Mouse (Mus musculus): ENCODE results near the gene Pwp2.
A peak's percentile ranks its signal among the peaks of the same experiment; 100 is the strongest.
"Not testable (repeated sequence)": the region's sequence is repeated elsewhere in the genome, so short reads cannot be mapped to it uniquely, and the experiment has no call there.

Pwp2 gene

GRCm38 (mm10) chr10:78184531-78185380 lies at the start of gene Pwp2:
Pwp2 (minus strand) TSS chr10:78185149.
- peak; percentile 82 for DNase-seq (ENCODE audit: low spot score)

DNA sequence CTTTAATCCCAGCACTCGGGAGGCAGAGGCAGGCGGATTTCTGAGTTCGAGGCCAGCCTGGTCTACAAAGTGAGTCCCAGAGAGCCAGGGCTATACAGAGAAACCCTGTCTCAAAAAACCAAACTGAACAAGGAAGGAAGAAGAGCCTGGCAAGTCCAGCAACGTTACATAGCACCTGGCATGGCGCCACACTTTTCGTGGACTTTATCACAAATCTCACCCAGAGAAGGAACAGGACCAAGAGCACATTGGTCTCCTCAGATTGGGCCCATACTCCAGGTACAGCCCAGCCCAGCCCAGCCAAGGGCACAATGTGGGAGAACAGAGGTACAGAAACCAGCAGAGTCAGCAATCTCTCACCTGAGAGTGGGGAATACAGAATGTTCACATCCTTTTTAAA lies 48.8 kb upstream of the Pwp2 start:
- DNase-seq (ENCODE audit: low spot score): no peak

DNA sequence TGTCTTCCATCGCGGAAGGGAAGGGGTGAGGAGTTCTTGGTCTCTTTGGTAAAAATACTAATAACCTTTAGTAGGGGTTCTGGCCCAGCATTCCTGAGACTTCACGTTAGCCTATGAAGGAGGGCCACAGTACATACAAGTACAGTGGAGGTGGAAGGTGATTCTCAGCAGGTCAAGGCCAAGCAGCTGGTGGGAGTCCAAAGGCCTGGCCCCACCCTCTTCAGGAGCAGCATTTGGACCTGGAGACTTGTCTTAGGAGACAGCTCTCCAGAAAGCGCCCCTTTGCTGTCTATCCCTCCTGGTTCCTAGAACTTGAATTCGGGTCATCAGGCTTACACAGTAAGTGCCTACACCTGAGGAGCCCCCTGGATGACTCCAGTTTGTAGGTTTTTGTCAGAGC lies 48.2 kb upstream of the Pwp2 start:
- no peak for DNase-seq (ENCODE audit: low spot score)

DNA sequence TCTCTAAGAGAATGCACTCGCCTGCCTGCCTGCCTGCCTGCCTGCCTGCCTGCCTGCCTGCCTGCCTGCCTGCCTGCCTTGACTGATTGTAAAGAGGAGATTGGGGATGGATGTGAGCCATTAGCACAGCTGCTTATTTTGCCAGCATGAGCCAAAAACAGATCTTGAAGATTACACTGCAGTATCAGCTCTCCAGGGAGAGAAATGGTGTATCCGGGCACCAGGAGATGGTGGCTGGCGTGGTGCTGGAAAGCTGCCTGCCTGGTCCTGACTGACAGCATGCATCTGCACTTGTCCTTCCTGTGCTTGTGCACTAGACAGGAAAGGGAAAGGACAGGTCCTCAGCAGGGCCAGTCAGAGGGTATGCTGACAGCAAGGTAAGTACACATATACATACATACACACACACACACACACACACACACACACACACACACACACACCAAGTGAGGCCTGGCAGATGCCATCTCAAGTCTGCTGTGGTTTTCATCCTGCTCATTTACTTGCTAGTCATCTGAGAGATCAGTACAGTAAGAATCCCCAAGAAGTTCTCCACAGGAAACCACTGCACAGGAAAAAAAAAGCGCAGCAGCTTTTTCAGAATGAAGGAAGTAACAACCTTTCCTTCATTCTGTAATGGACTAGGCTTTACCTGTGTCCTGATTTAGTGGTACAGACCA lies 47.5 kb upstream of the Pwp2 start:
- no peak for DNase-seq (ENCODE audit: low spot score)

- no peak for DNase-seq (ENCODE audit: low spot score)
Measured at GRCm38 (mm10) chr10:78228560-78228928, 43.6 kb upstream of the Pwp2 start.

DNA sequence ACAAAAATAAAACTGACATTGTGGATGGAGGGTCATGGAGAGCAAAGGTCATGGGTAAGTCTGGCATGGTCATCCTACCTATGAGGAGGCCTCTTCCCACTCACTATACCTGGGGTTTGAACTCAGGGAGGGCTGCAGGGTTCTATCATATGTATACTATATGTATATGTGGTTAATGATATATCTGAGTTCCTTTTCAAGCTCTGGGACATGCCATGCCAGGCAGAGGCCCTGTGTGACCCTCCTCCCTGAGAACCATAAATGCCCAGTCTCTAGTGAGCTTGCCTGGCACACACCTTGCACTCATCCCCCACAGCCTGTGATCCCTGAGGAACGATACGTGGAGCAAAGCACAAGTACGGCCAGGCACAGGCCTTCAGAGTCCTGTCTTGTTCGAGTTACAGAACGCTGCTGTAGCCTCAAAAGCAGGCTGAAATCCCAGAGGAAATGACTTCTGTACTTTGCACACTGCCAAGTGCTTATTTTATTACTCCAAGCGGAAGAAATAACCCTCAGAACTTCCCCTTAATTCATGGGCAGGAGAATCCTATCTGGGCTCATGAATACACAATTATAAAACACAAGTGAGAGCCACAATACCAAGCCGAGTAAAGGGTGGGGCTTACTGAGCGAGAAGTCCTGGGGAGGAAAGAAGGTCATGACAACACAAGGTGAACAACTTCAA lies 43.1 kb upstream of the Pwp2 start:
- no peak for DNase-seq (ENCODE audit: low spot score)

DNA sequence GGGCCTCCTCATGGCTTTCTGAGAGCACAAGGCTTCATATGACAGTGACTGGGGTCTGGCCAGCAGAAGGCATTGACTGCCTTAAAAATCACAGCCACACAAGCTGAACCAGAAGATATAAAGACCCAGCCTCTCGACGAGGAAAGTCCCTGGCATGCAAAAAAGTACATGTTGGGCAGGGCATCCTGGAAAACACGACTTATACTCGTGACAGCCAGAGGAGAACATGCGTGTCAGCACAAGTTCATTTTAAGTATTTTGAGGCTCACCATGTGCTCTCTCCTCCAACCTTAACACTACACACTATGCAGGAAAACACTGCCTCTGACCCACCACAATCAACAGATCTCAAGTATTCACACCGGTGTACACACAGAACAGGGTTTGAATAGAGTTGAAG lies 39.2 kb upstream of the Pwp2 start:
- no peak for DNase-seq (ENCODE audit: low spot score)

DNA sequence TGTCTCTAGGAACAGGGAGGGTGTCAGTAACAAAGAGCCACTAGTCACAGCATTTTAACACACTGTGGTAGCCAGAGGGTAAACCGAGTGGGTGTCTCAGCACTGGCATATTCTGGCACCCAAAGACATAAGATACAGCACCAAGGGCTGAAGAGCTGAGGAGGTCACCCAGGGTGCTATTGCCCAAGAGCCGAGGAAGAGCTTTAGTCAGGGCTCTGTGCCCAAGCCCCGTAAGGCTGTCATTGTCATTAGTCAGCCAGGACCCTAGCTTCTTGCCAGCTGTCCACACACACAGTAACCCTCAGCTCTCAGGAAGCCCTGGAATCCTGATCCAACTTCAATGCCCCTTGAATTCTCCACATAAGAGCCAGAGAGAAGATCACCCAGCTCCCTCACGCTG lies 38.0 kb upstream of the Pwp2 start:
- DNase-seq (ENCODE audit: low spot score): no peak

- no peak for DNase-seq (ENCODE audit: low spot score)
Measured at GRCm38 (mm10) chr10:78221315-78221714, 36.4 kb upstream of the Pwp2 start.

DNA sequence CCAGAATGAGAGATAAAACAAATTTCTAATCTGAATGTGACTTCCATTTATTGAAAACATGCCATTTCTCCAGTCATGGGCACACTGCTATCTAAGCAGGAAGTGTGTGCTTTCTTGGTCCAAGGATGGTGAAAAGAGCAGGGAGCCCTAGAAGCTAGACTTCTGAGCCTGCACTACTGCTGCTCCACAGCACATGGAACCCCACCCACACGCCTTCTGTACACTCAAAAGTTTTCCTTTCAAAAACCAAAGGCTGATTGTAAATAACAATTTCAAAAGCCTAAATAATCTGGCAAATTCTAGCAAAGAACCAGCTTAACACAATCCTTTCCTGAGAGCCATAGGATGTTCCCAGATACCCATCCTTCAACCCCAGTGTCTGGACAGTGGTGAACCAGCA lies 34.6 kb upstream of the Pwp2 start:
- DNase-seq (ENCODE audit: low spot score): no peak

DNA sequence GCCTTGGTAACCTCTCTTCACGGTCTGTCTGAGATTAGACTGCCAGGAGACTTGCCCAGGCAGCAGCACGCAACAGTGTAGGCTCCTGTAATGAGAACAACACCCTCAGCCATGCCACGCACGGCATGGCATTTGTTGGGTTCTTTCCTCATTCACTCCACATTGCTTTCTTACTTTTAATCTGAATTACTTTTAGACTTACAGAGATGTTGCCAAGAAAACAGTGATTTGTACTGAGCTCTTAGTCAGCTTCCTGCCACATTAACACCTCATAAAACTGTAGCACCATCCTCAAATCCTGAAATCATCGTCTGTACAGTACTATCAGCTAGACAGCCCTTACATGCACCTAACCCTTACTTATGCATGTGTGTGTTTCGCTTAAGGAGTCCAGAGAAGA lies 33.6 kb upstream of the Pwp2 start:
- no peak for DNase-seq (ENCODE audit: low spot score)

DNA sequence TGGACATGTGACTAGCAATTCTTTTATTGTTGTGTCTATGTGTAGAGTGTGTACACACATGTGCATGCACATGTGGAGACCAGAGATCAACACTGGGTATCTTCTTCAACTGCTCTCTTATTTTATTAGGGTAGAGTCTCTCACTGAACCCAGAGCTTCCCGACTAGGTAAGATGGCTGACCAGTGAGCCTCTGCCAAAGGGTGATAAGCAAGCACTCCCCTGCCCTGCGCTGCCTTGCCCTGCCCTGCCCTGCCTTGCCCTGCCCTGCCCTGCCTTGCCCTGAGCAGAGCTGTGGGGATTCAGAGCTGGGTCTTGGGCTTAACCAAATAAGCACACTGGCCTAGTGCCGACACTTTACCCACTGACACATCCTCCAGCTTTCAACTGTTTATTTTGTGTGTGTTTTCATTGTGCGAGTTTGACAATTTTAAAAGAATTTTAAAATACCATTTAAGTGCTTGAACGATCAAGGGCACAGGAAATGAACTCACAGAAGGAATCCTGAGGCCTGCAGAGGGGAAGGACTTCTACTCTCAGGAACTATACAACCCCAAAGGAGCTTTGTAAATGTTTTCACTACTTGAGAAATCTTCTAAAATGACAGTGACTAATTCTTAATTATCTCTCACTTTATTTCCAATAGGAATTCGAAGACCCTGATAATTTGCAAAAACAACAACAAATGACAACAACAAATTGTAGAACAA lies 31.6 kb upstream of the Pwp2 start:
- no peak for DNase-seq (ENCODE audit: low spot score)

DNA sequence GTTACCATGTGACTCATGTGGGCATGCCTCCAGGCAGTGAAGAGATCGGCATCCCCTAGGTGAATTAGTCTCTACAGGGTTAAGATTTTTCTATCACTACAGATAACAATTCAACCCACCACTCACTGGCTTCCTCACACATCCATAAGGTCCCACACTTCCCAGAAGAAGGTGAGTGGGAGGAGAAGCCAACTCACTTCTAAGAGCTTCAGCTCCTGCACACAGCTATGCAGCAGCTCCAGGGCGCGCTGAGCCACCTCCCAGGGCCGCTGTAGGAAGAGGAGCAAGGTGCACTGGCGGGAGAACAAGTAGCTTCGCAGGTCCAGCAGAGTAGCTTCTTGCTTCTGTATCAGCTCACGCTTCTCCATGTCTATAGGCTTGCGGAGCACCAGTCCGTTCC lies 29.4 kb upstream of the Pwp2 start:
- DNase-seq (ENCODE audit: low spot score): no peak

DNA sequence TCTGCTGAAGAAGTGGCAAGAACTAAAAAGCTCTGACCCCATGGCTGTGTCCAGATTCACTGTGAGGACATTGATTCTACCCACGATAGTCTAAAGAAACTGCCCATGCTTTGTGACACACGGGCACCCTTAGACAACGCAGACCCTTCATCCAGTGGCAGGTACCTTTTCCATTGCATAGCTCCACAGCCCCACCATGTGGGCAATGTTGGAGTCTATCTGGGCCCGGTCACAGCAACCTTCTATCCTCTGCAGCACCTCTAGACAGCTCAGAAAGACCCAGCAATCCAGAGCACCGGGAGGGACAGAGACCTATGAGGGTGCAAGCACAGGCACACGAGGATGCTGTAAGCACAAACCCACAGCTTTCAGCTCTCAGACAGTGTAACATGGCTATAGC lies 26.4 kb upstream of the Pwp2 start:
- DNase-seq (ENCODE audit: low spot score): no peak

GRCm38 (mm10) chr10:78201182-78201581 lies 16.2 kb upstream of the Pwp2 start:
- DNase-seq (ENCODE audit: low spot score): no peak

GRCm38 (mm10) chr10:78192933-78193332 lies 8.0 kb upstream of the Pwp2 start:
- DNase-seq (ENCODE audit: low spot score): no peak

DNA sequence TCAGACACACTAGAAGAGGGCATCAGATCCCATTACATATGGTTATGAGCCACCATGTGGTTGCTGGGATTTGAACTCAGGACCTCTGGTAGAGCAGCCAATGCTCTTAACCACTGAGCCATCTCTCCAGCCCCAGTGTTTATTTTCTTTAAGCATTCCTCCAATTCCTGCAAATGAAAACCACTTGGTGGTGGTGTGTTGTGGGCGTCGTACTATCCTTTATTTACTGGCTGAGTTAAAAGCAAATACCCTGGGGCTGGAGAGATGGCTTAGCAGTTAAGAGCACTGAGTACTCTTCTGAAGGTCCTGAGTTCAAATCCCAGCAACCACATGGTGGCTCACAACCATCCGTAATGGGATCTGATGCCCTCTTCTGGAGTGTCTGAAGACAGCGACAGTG lies 1.1 kb upstream of the Pwp2 start:
- not testable (repeated sequence) for DNase-seq (ENCODE audit: low spot score)

DNA sequence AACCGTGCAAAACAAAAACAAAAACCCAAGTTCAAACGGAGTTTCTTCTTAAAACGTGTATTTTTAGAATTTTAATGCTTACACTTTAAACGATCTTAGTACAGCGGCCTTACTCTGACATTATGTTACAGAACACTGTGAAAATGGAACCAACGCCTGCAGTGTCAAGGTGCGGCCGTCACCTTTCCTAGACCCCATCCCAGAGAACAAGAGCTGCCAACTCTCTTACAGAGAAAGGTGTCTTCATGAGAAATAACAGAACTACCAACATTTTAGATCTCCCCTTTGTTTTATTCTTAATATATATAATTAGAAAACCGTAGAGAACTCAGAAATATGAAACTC lies 404 bp upstream of the Pwp2 start:
- DNase-seq (ENCODE audit: low spot score): no peak

GRCm38 (mm10) chr10:78183577-78183976 lies 1.4 kb downstream of the Pwp2 start:
- DNase-seq (ENCODE audit: low spot score): no peak

DNA sequence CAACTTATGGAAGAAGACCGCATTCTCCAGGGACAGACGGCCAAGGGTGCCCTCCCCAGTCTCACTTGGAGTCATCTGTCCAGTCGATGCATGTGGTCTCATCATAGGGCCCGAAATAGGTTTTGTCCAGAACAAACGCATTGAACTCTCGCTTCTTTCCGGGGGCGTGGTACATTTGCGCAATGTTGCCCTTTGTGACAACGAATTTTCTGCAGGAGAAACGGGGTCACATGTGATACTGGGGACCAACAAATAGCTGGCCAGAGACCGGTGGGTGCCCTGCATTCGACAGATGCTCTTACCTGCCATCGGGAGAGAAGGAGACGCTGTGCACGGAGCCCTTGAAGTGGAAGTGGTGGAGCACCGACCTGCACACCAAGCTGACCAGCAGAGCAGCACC lies 2.6 kb downstream of the Pwp2 start:
- no peak for DNase-seq (ENCODE audit: low spot score)

- no peak for DNase-seq (ENCODE audit: low spot score)
Measured at GRCm38 (mm10) chr10:78174474-78174873, 10.5 kb downstream of the Pwp2 start.

DNA sequence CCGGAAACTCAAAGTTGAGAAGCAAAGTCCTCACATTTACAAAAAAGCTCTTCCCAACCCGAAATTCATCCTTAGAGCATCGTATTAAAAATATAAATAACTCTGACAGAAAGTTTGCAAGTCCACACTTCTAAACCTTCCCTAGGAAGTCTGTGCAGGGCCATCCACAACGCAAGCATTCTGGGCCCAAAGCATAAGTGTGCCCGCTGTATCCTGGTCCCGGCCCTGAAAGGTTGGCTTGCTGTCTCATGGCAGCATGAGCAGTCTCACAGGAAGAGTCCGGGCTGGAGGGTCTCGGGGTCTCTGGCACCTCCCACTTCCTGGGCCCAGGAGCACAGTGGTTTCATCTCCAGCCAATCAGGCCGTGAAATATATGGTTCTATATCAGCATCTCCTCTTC lies 13.4 kb downstream of the Pwp2 start:
- DNase-seq (ENCODE audit: low spot score): no peak

DNA sequence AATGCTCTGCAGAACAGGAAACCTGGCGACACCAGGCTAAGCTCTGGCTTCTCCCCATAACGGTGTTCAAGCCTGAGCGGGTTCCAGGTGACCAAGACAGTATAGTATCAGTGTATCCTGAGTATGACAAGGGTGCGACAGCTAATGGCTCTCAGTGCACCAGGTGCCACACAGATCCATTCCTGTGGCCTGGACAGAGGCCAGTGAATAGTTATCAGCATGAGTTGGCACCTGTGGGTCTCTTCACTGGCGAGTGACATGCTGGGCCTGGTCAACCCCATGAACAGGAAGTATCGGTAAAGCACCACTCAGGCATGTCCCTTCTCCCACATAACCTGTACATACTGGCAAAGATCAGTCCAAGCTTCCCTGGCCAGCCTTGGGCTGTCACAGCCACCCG lies 13.9 kb downstream of the Pwp2 start:
- no peak for DNase-seq (ENCODE audit: low spot score)
